Mouse (Mus musculus) CD4-positive, CD25-positive, alpha-beta regulatory T cell, adult 4 months (primary cell): ENCODE measurements around the gene Olfr1158. TPM values are rescaled to one million over a fixed set of nuclear protein-coding genes. Genes with fewer than 3 reads are reported as not detected.
"Not testable (repeated sequence)": the region's sequence is repeated elsewhere in the genome, so short reads cannot be mapped to it uniquely, and the experiment has no call there.

Experiments
- ATAC-seq: one replicate; pipeline ENCODE4 v1.8.0; 2017
- polyA plus RNA-seq, 2 experiments: library from polyadenylated mRNA; unstranded; fragments of 100-300 nt; shearing (Covaris generic); gene quantifications; one replicate each; pipeline ENCODE4 v1.2.1; 2017

Olfr1158 gene
- not detected for polyA plus RNA-seq

DNA sequence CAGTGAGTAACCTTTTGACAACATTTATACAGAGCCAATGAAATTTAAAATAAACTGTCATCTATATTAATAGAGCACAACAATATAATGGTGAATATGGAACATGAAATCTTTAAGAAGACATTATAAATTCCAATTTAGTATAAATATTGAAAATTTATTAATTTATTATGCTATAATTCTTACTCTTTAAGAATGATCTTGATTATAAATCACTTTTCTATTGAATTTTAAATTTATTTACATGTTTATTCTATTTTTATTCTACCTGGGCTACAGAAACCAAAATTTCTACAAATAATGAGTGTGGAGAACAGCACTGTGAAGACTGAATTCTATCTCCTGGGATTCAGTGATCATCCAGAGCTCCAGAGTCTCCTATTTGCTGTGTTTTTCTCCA lies at the start of gene Olfr1158:
Gene Olfr1158 (plus strand): TSS at position 301 of the 400 bp plus-strand sequence.
- ATAC-seq = no peak

- no peak for ATAC-seq
Observed at GRCm38 (mm10) chr2:87945037-87945436, 44.9 kb upstream of the Olfr1158 start, which contains the start of gene Olfr1155. Olfr1155 (minus strand) TSS chr2:87945137.

DNA sequence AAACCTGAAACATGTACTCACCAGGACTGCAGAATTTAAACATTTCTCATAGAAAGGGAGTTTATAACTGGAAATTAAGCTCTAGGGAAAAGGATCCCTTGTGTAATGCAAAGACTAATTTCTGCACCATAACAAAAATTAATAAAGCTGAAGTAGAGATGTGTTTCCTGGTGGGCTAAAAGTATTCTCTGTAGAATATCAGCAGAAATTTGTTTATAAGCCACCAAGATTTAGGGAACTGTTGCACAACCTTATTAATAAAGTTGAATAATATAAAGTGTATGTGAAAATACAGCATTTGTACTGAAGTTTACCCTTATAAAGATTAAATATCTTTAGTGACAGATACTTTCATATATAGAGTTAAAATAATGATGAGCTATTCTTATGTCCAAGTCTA lies 36.9 kb upstream of the Olfr1158 start, which contains the start of gene Olfr1156:
Gene Olfr1156 (minus strand): TSS at position 101 of the 400 bp plus-strand sequence.
- ATAC-seq = no peak

DNA sequence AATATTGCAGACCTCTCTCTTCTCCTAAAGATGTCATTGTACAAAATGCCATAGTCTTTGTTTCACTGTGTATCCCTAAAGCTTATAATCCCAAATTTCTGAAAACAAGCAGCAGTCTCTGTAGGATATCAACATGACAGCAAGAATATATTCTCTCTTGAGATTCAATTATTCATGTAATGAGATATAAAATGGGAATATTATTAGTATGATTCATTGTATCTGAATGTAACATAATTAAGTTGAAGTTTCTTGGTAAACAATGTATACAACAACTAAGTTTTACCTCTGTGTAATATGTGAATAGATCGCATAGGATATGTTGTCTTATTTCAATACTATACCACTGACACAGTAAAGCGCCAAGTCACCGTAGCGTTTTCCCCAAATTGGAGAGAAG lies 21.7 kb upstream of the Olfr1158 start, which contains the start of gene Olfr1157:
Gene Olfr1157 (minus strand): TSS at position 101 of the 400 bp plus-strand sequence.
- ATAC-seq = no peak

- ATAC-seq = no peak
Observed at GRCm38 (mm10) chr2:87974563-87974962, 15.3 kb upstream of the Olfr1158 start, which contains the start of gene Olfr74. Olfr74 (minus strand) TSS chr2:87974663.

- no peak for ATAC-seq
Observed at GRCm38 (mm10) chr2:88007515-88008318, 17.8 kb downstream of the Olfr1158 start, which contains the start of gene Olfr1160. Olfr1160 (minus strand) TSS chr2:88008268.

DNA sequence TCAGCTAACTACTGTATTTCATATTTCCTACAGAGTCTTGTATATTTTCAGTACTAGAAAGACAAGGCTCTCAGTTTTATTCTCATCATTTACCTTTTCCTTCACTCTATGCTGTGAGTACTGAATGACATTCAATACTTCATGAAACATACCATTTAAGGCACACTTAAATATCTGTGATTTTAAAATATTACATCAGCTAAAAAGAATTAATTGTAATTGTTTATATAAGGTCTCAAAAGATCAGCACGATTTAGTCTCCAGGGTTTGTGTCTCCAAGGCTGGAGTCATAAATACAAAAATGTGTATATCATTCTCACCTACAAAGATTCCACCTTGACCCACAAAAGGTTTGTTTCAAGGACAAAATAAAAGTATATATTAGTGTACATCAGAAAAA lies 32.6 kb downstream of the Olfr1158 start, which contains the start of gene Olfr1161:
Gene Olfr1161 (plus strand): TSS at position 301 of the 400 bp plus-strand sequence.
- not testable (repeated sequence) for ATAC-seq

DNA sequence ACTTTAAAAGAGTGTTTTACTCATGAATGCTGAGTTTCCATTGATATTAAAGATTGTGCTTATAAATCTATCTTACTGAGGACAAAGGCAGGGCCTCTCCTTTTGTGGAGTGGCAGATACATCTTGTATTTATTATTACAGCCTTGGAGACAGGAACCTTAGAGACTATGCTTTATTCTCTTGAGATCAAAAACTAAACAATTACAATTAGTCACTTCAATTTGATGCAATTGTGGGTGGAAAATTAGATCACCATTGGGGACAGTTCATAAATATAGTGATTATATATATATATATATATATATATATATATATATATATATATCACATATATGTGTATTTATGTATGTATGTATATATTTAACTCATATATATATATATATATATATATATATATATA lies 47.7 kb downstream of the Olfr1158 start, which contains the start of gene Olfr73:
Gene Olfr73 (minus strand): TSS at position 101 of the 400 bp plus-strand sequence.
- no peak for ATAC-seq

Other genes with a start within 250 kb of the Olfr1158 start
- gene Olfr1140, start 246.4 kb upstream of the Olfr1158 start, polyA plus RNA-seq = not detected
- gene Olfr1141, start 236.1 kb upstream of the Olfr1158 start, polyA plus RNA-seq = not detected
- gene Olfr152, start 210.6 kb upstream of the Olfr1158 start, polyA plus RNA-seq = not detected
- gene Olfr1143, start 189.5 kb upstream of the Olfr1158 start, polyA plus RNA-seq = not detected
- not detected for gene Olfr1145, start 180.3 kb upstream of the Olfr1158 start, polyA plus RNA-seq
- not detected for gene Olfr1148, start 159.6 kb upstream of the Olfr1158 start, polyA plus RNA-seq
- gene Olfr1150-ps1, start 146.1 kb upstream of the Olfr1158 start, polyA plus RNA-seq = not detected
- not detected for gene Olfr1151, start 134.3 kb upstream of the Olfr1158 start, polyA plus RNA-seq
- under 1 TPM in 1 of 2 experiments, not detected in 1; 0.08 TPM for gene Olfr1152, start 123.6 kb upstream of the Olfr1158 start, polyA plus RNA-seq
- under 1 TPM in 1 of 2 experiments, not detected in 1; 0.34 TPM for gene Olfr1153, start 95.2 kb upstream of the Olfr1158 start, polyA plus RNA-seq
- not detected for gene Olfr1154, start 84.9 kb upstream of the Olfr1158 start, polyA plus RNA-seq
- gene Olfr1155, start 45.0 kb upstream of the Olfr1158 start, polyA plus RNA-seq = not detected
- under 1 TPM in 1 of 2 experiments, not detected in 1; 0.13 TPM for gene Olfr1156, start 37.0 kb upstream of the Olfr1158 start, polyA plus RNA-seq
- gene Olfr1157, start 21.8 kb upstream of the Olfr1158 start, polyA plus RNA-seq = under 1 TPM in 1 of 2 experiments, not detected in 1; 0.11 TPM
- not detected for gene Olfr74, start 15.4 kb upstream of the Olfr1158 start, polyA plus RNA-seq
- gene Olfr1160, start 18.2 kb downstream of the Olfr1158 start, polyA plus RNA-seq = under 1 TPM in 1 of 2 experiments, not detected in 1; 0.05 TPM
- not detected for gene Olfr1161, start 32.7 kb downstream of the Olfr1158 start, polyA plus RNA-seq
- not detected for gene Olfr73, start 47.6 kb downstream of the Olfr1158 start, polyA plus RNA-seq
- under 1 TPM in 1 of 2 experiments, not detected in 1; 0.13 TPM for gene Olfr1162, start 61.0 kb downstream of the Olfr1158 start, polyA plus RNA-seq
- under 1 TPM in 1 of 2 experiments, not detected in 1; 0.32 TPM for gene Olfr1163, start 81.7 kb downstream of the Olfr1158 start, polyA plus RNA-seq
- not detected for gene Olfr1164, start 103.9 kb downstream of the Olfr1158 start, polyA plus RNA-seq
- gene Olfr1166, start 138.2 kb downstream of the Olfr1158 start, polyA plus RNA-seq = not detected
- not detected for gene Olfr1167, start 165.1 kb downstream of the Olfr1158 start, polyA plus RNA-seq
- gene Olfr1168, start 191.8 kb downstream of the Olfr1158 start, polyA plus RNA-seq = not detected
- gene Olfr1170, start 238.2 kb downstream of the Olfr1158 start, polyA plus RNA-seq = not detected